Mouse (Mus musculus): ENCODE measurements around the gene Asl.

- no peak for TF ChIP-seq CTCF (conservative IDR thresholded peaks at IDR 0.05; ENCODE audit: low read length)
- no peak for TF ChIP-seq NANOG (IDR thresholded peaks at IDR 0.05; ENCODE audit: borderline replicate concordance, low read length)
Measured at GRCm38 (mm10) chr5:129974354-129974753, 54.7 kb downstream of the Asl start.

Data from E14TG2a.4 (cell line).